Mouse (Mus musculus) layer of hippocampus, postnatal 36 days (tissue): ENCODE data around the gene Rcan3. TPM values are rescaled to one million over a fixed set of nuclear protein-coding genes. Genes with fewer than 3 reads are reported as not detected.

Experiments
- microRNA-seq, 2 experiments: library from miRNA; unstranded; fragments of <30 nt; microRNA quantifications; one replicate each; pipeline ENCODE4 v1.2.0; 2021
- total RNA-seq, 2 experiments: library from RNA; stranded (reverse); gene quantifications; 2 replicates each; pipeline ENCODE4 v1.2.3; 2021

The Rcan3 gene
- total RNA-seq, 2 experiments from 2014 or later: 26.8 to 27.5 TPM

Small RNAs within 50 kb of the gene (microRNA-seq; reads per million reads assigned to microRNA genes)
- 393 to 426 reads per million in 2 experiments for gene Mir700

Other genes with a start within 250 kb of the Rcan3 start
- 10 to 100 TPM; 36.3 to 40.6 TPM for gene Clic4, start 161.0 kb downstream of the Rcan3 start, total RNA-seq
- 100 to 1,000 TPM; 123 to 143 TPM for gene Srrm1, start 80.5 kb downstream of the Rcan3 start, total RNA-seq
- gene Ncmap, start 35.6 kb downstream of the Rcan3 start, total RNA-seq: under 1 TPM; 0.47 to 0.56 TPM
- 1 to 10 TPM; 1.1 to 1.8 TPM for gene Stpg1, start 60.9 kb upstream of the Rcan3 start, total RNA-seq
- 10 to 100 TPM; 78.2 to 85.6 TPM for gene Nipal3, start 61.2 kb upstream of the Rcan3 start, total RNA-seq
- under 1 TPM; 0.66 to 0.70 TPM for gene Grhl3, start 139.8 kb upstream of the Rcan3 start, total RNA-seq